Mouse (Mus musculus) lung, adult 2 months (tissue): ENCODE data around the gene Sox2.

ENCODE experiments used
- CTCF ChIP-seq: fragments of 200-500 bp; IDR thresholded peaks from 2 replicates; pipeline ENCODE4 v1.5.1; 2011; ENCODE audit warnings: mild to moderate bottlenecking, low read length, control low read depth; ENCODE audit not compliant: insufficient read depth
- POLR2A ChIP-seq: fragments of 200-500 bp; IDR thresholded peaks from 2 replicates; pipeline ENCODE4 v1.6.1; 2011; ENCODE audit warnings: low read depth, mild to moderate bottlenecking, control low read depth, low read length, borderline replicate concordance; ENCODE audit errors: extremely low read depth

- TF ChIP-seq CTCF = no peak
- no peak for TF ChIP-seq POLR2A
Measured at GRCm38 (mm10) chr3:34656813-34657700, 6.9 kb downstream of the Sox2 start.
